Mouse (Mus musculus) kidney, postnatal 4 days (tissue): ENCODE results near the gene Acp7.

Experiments used
- DNase-seq, 2 experiments: peaks; one replicate each; pipeline ENCODE4 v3.0.0; 2021; ENCODE audit warnings: mixed read lengths in 2 of 2

Acp7 gene

DNA sequence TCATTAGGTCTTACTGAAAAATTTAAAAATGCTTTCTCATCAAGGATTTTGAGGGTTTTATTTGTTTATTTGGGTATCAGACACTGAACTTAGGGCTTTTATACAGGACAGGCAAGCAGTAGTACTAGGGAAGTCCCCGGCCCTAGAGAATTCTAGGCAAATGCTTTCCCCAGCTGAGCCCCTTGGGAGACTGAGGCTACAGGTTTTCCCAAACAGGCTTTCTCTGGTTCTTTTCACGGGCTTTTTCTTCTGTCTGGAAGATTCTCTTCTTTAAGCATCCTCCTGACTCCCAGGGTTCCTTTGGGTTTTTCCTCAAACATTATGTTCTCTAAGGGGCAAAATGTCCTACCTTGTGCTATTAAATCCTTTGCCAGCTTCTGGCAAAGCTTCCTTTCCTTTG lies 32.2 kb downstream of the Acp7 start:
- DNase-seq: no peak

- peak; percentile 100 for DNase-seq
These were observed 33.3 kb downstream of the Acp7 start, which contains the start of the genes Samd4b and Pak4 for GRCm38 (mm10) chr7:28597642-28598446. Samd4b (minus strand) TSS chr7:28598144. Pak4 (minus strand) TSS chr7:28598185.

DNA sequence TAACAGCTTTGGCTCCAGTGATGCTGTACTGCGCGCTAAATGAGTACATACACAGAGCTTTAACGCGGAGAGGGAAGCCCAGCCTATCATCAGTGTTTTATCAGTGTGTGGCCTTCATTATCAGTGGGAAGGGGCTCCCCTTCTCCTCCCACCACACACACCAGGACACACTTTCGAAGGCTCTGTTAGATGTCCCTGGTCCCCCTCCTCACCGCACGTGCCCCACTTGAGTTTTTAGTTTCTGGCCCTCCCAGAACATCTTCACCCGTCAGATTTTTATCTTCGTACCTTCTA lies 33.9 kb downstream of the Acp7 start:
- no peak for DNase-seq

GRCm38 (mm10) chr7:28596436-28597276 lies 34.5 kb downstream of the Acp7 start:
- DNase-seq: peak; percentile 68 to 80

- peak in 1 of 2 experiments; percentile 28 for DNase-seq
These were observed 35.2 kb downstream of the Acp7 start for GRCm38 (mm10) chr7:28595751-28596435.

DNA sequence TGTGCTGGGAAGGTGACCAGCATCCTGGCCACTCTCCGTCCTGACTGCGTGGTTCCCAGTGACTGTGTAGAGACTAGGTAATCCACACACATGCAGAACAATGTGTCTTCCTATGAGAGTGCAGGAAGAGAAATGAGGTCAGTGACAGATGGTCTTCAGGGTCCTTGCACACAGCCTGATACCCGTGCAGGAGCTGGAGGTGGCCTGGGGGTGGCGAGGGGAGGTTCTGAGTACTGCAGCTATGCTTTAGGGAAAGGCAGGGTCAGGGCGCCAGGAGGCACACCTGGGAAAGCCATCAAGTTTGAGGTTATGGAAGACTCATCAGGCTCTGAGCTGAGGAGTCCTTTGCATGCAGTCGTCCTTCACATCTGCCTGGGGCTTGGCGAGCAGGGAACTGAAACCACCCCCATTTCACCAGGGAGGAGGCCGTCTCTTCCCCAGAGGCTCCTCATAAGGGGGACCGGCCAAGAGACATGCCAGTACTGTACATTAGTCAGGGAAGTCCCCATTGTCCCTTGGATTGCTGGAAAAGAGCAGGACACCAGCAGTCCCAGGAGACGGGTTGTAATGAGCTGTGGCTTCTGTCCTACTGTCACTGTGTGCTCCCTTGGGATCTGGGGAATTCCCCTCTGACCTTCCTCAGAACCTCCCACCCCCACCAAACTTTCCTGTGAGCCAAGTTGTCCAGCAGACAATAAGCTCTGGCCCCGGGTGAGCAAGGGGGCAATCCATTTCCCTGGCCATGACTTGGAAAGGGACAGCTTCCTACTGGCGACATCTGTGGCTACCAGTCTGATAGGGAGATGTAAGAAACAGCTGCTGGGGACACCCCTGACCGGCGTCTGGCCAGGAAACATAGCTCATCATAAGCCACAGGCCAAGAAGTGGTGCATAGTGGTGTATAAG lies 37.7 kb downstream of the Acp7 start:
- peak; percentile 54 to 68 for DNase-seq

DNA sequence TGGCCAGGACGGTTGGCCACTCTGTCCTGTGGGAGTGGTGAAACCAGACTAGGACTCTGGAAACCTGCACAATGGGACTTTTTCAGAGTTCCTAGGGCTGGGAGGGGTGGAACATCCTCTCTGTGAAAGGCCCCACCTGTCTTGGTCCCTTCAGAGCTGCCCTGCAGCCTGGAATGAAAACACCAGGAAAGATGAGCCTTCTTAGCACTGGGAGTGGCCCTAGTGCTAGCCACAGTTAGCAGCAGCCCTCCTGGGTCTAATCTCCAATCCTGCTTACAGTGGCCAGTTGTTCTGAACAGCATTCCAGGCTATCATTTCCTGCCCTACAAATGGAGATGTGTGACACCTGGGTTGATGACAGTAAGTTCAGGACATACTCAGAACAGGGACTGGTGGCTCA lies 39.3 kb downstream of the Acp7 start:
- DNase-seq: no peak

GRCm38 (mm10) chr7:28587644-28588043 lies 43.5 kb downstream of the Acp7 start:
- DNase-seq: peak; percentile 63 to 76

- peak; percentile 48 to 65 for DNase-seq
These were observed 44.3 kb downstream of the Acp7 start for GRCm38 (mm10) chr7:28586663-28587411.

GRCm38 (mm10) chr7:28585001-28585400 lies 46.1 kb downstream of the Acp7 start:
- no peak for DNase-seq

GRCm38 (mm10) chr7:28584468-28584867 lies 46.7 kb downstream of the Acp7 start:
- no peak for DNase-seq

GRCm38 (mm10) chr7:28583570-28584344 lies 47.4 kb downstream of the Acp7 start:
- no peak for DNase-seq

DNA sequence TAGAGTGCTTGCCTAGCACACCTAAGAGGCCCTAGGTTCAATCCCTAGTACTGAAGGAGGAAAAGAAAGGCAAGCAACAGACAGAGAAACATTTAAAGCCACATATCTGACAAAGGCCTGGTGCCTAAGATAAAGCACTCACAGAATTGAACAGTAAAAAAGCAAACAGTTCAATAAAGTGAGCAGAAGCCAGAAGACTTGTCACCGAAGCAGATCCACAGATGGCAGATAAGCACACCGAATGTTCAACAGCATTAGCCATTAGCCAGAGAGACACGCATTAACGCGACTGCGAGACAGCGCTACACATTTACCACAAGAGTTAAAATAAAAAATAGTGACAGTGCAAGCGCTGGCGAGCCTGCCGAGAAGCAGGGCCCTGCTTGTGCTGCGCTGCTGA lies 48.3 kb downstream of the Acp7 start:
- DNase-seq: no peak

GRCm38 (mm10) chr7:28581721-28582120 lies 49.4 kb downstream of the Acp7 start:
- no peak for DNase-seq

DNA sequence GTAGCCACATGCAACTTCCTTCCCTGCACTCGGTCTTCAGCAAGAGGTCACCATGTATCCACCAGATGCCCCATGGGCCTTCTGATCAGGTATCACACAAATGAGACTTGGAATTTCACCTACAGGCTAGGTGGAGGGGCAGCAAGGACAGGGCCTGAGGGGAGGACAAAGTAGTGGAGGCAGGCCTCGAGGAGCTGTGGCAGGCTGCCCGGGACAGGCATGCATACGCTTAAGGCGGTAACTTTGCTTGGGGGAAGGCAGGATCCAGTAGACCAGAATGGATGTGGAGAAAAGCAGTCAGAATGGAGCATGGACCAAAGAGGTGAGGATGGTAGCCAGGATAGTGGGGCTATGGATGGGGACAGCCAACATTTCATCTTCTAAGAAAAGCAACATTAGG lies 51.3 kb downstream of the Acp7 start:
- peak in 1 of 2 experiments; percentile 22 for DNase-seq

GRCm38 (mm10) chr7:28578543-28579053 lies 52.5 kb downstream of the Acp7 start:
- no peak for DNase-seq

- DNase-seq: peak; percentile 66 to 77
These were observed 53.1 kb downstream of the Acp7 start for GRCm38 (mm10) chr7:28577826-28578542.

DNA sequence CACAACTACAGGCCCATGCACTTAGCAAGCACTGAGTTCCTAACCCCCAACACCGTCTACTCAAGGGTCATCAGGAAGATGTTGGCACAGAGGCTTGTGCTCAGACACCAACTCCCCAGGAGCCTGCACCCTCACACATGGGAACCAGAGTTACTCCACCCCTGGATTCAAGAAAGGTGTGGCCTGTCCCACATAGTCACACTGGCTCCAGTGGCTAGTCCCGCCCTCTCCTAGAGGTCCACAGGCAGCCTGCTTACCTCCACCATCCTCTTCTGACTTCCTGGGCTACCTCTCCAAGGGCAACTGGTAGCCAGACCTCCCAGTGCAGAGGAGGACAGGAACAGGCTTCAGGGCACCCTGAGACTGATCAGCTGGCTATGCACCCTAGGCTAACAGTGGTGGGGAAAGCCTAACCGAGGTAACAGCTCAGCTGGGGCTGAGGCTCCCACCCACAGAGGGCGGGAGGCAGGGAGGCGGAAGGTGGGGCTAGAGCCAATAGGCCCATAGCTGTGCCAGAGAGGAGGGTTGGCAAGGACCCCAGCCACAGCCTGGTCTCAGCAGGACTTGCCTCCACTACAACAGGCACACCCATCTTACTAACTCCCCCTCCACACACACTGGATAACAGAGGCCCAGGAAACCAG lies 54.7 kb downstream of the Acp7 start:
- DNase-seq: peak; percentile 68 to 79

DNA sequence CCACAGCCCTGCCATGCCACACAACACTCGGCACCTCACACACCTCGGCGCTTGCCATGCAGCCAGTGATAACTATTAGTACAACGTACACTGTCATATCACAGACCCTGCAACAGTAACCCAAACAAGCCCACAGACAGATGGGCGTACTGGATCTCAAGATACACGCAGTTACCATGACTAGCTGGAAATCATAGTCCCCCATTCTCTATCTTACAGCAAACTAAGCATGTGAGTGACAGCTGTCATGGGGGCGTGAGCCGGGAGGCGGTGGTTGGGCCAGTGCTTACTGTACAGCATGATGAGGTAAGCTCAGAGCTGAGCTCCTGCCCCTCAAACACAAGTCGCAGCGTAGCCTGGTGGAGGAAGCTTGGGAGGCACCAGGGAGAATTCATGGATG lies 55.5 kb downstream of the Acp7 start:
- DNase-seq: no peak
